Mouse (Mus musculus) heart, adult 2 months (tissue): Measurements from ENCODE around the gene Afap1l2. TPM values are rescaled to one million over a fixed set of nuclear protein-coding genes. Genes with fewer than 3 reads are reported as not detected.
A peak's percentile ranks its signal among the peaks of the same experiment; 100 is the strongest.

Experiments
- DNase-seq, 2 experiments: peaks; one replicate each; pipeline ENCODE4 v3.0.0; 2021
- H3K27ac ChIP-seq: fragments of 200-600 bp; 2 replicates; pipeline ENCODE4 v1.8.1; 2022
- H3K27me3 ChIP-seq: fragments of 200-500 bp; 2 replicates; pipeline ENCODE4 v1.6.1; 2012; ENCODE audit warnings: mild to moderate bottlenecking, low read length, inconsistent platforms, mixed read lengths; ENCODE audit not compliant: control insufficient read depth, insufficient read depth
- H3K36me3 ChIP-seq: fragments of 200-500 bp; 2 replicates; pipeline ENCODE4 v1.6.1; 2012; ENCODE audit warnings: low read length, inconsistent platforms; ENCODE audit not compliant: control insufficient read depth, insufficient read depth
- H3K4me1 ChIP-seq: fragments of 200-500 bp; 2 replicates; pipeline ENCODE4 v1.6.1; 2011; ENCODE audit warnings: low read length; ENCODE audit not compliant: control insufficient read depth, insufficient read depth
- H3K4me3 ChIP-seq: fragments of 200-600 bp; 2 replicates; pipeline ENCODE4 v1.8.1; 2022
- H3K79me2 ChIP-seq: fragments of 200-500 bp; replicated peaks from 2 replicates; pipeline ENCODE4 v1.6.1; 2012; ENCODE audit warnings: mild to moderate bottlenecking, inconsistent platforms, low read length, moderate library complexity, mixed read lengths; ENCODE audit not compliant: control insufficient read depth, insufficient read depth
- H3K9ac ChIP-seq: fragments of 200-500 bp; 2 replicates; pipeline ENCODE4 v1.6.1; 2012; ENCODE audit warnings: low read depth, mild to moderate bottlenecking, control low read depth, inconsistent platforms, low read length, mixed read lengths
- CTCF ChIP-seq: fragments of 200-600 bp; IDR thresholded peaks from 2 replicates; pipeline ENCODE4 v1.8.1; 2022; ENCODE audit warnings: antibody characterized with exemption, mild to moderate bottlenecking, moderate library complexity
- EP300 ChIP-seq: fragments of 200-500 bp; IDR thresholded peaks from 2 replicates; pipeline ENCODE4 v1.6.1; 2011; ENCODE audit warnings: low read depth, low read length, control low read depth; ENCODE audit not compliant: insufficient read depth
- POLR2A ChIP-seq: fragments of 200-500 bp; IDR thresholded peaks from 2 replicates; pipeline ENCODE4 v1.6.1; 2011; ENCODE audit warnings: mild to moderate bottlenecking, low read depth, low read length, control low read depth; ENCODE audit not compliant: insufficient read depth
- WGBS: fragments of 180-500 bp; shearing (Covaris S2); methylation state at CpG from one replicate; pipeline ENCODE4 v1.1.7; 2018; 5-methylcytosine and 5-hydroxymethylcytosine counted together
- intact Hi-C: fragments of 180-260 bp; cut with DNase I; formaldehyde crosslinking; loops from one replicate; pipeline ENCODE4 v1.15.1; 2025
- polyA plus RNA-seq: library from polyadenylated mRNA; depleted of rRNA; stranded (reverse); fragments of >200 nt; gene quantifications from 2 replicates; pipeline ENCODE4 v1.2.3, GENCODE M21; 2012
- total RNA-seq, 2 experiments: library from RNA; stranded (reverse); gene quantifications; 2 replicates each; pipeline ENCODE4 v1.2.3; 2021

Gene Afap1l2
- total and polyA plus RNA-seq, 3 experiments = 1.8 to 3.6 (median 3.6) TPM

GRCm38 (mm10) chr19:57028327-57029179, 20.5 kb upstream of the Afap1l2 start:
- intact Hi-C loops = no loop called here
- no peak overlapping the region for H3K9ac ChIP-seq
- peak overlapping the region; percentile 84 for H3K27ac ChIP-seq
- H3K79me2 ChIP-seq = no peaks in the 10 kb centered on the region
- WGBS = 27% methylated on average over 8 of the region's 8 CpGs
- H3K4me1 ChIP-seq = peaks cover 14% of the 10 kb centered on the region
- TF ChIP-seq CTCF = peak; percentile 42
- 0 out of 2 replicates have a peak, but pooled peaks have one; percentile 10 for TF ChIP-seq POLR2A
- TF ChIP-seq EP300 = peak; percentile 55; the same call in 1 of the 2 replicates
- no peaks in the 10 kb centered on the region for H3K36me3 ChIP-seq
- peak; percentile 59 to 73 for DNase-seq
- no peak overlapping the region for H3K4me3 ChIP-seq
- no peaks in the 10 kb centered on the region for H3K27me3 ChIP-seq

- DNase-seq = no peak
- H3K4me1 ChIP-seq = peaks cover 14% of the 10 kb centered on the region
- H3K9ac ChIP-seq = no peak overlapping the region
- H3K4me3 ChIP-seq = no peak overlapping the region
- no peak for TF ChIP-seq POLR2A
- no peak for TF ChIP-seq CTCF
- no peak for TF ChIP-seq EP300
- no peak overlapping the region for H3K27ac ChIP-seq
- H3K36me3 ChIP-seq = no peaks in the 10 kb centered on the region
- intact Hi-C loops = no loop called here
- no peaks in the 10 kb centered on the region for H3K79me2 ChIP-seq
- 58% methylated on average over 4 of the region's 4 CpGs for WGBS
- H3K27me3 ChIP-seq = no peaks in the 10 kb centered on the region
These were observed 18.5 kb upstream of the Afap1l2 start for GRCm38 (mm10) chr19:57026501-57026900.

GRCm38 (mm10) chr19:57017785-57018179, 9.8 kb upstream of the Afap1l2 start:
- intact Hi-C loops = no loop called here

DNA sequence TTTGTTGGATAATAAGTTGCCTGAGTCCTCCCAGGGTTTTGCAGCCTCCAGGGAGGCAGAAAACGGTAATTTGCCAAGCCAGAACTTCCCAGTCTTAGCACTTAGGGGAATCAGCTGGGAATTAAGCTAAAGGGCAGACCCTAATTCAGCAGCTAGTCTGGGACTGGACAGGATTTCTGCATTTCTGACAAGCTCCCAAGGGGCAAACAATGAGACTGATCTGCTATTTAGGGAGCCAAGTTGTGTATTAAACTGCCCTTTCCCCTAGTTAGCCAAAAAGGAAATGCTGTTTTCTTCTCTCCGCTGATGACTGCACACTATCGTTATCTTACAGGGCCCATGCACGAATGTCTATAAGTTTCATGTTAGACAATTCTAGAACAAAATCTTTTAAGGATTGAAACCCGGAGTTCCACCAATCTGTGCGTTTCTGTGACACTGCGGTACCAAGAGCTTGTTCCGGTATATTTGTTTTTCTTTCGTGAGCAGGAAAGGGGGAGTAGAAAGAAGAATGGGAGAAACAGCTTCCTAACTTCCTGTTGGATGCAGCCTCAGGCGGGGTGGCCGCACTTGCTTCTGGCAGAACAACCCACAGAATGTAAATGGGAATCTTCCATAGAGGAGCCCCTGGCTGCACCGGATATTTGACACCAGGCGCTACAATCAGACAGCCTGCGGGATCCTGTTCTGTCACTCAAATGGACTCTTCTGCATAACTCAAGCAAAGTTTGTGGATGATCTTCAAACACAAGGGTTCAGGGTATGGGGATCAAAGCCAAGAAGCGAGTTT, 9.2 kb upstream of the Afap1l2 start:
- Histone ChIP-seq H3K36me3 (no peaks in the 10 kb centered on the region), H3K79me2 (no peaks in the 10 kb centered on the region), H3K27me3 (no peaks in the 10 kb centered on the region), H3K4me3 (0 out of 2 replicates have a peak overlapping the region, but pooled peaks have one; percentile 12), H3K4me1 (peaks cover 6% of the 10 kb centered on the region), H3K9ac (no peak overlapping the region), H3K27ac (peak overlapping the region; percentile 41)
- no peak for TF ChIP-seq POLR2A
- no peak for TF ChIP-seq EP300
- no peak for TF ChIP-seq CTCF
- WGBS = 28% methylated on average over 15 of the region's 15 CpGs
- intact Hi-C loops = no loop called here
- no peak for DNase-seq

More at GRCm38 (mm10) chr19:57017785-57018179, 9.8 kb upstream of the Afap1l2 start:
- TF ChIP-seq POLR2A (no peak), CTCF (no peak), EP300 (no peak)
- H3K9ac ChIP-seq = no peak overlapping the region
- H3K27ac ChIP-seq = peak overlapping the region; percentile 36
- WGBS = 63% methylated on average over 8 of the region's 8 CpGs
- peaks cover 6% of the 10 kb centered on the region for H3K4me1 ChIP-seq
- H3K79me2 ChIP-seq = no peaks in the 10 kb centered on the region
- H3K4me3 ChIP-seq = no peak overlapping the region
- no peaks in the 10 kb centered on the region for H3K36me3 ChIP-seq
- no peak for DNase-seq
- H3K27me3 ChIP-seq = no peaks in the 10 kb centered on the region

GRCm38 (mm10) chr19:57014808-57015207, 6.8 kb upstream of the Afap1l2 start:
- H3K9ac ChIP-seq = no peak overlapping the region
- H3K36me3 ChIP-seq = no peaks in the 10 kb centered on the region
- no peak overlapping the region for H3K4me3 ChIP-seq
- intact Hi-C loops = no loop called here
- TF ChIP-seq POLR2A (no peak), EP300 (no peak), CTCF (no peak)
- H3K4me1 ChIP-seq = peaks cover 6% of the 10 kb centered on the region
- DNase-seq = peak in 1 of 2 experiments; percentile 30
- H3K27ac ChIP-seq = no peak overlapping the region
- WGBS = 77% methylated on average over 3 of the region's 3 CpGs
- no peaks in the 10 kb centered on the region for H3K27me3 ChIP-seq
- no peaks in the 10 kb centered on the region for H3K79me2 ChIP-seq

- Histone ChIP-seq H3K4me3 (no peak overlapping the region), H3K27me3 (no peaks in the 10 kb centered on the region; the same call in 1 of the 2 replicates), H3K27ac (no peak overlapping the region), H3K4me1 (peaks cover 6% of the 10 kb centered on the region), H3K36me3 (no peaks in the 10 kb centered on the region), H3K9ac (no peak overlapping the region), H3K79me2 (no peaks in the 10 kb centered on the region)
- no peak for TF ChIP-seq CTCF
- no peak for TF ChIP-seq EP300
- no peak for TF ChIP-seq POLR2A
- intact Hi-C loops = no loop called here
- DNase-seq = no peak
- 67% methylated on average over 6 of the region's 6 CpGs for WGBS
These were observed 5.2 kb upstream of the Afap1l2 start for GRCm38 (mm10) chr19:57013271-57013677.
